In the genomic region with DNA sequence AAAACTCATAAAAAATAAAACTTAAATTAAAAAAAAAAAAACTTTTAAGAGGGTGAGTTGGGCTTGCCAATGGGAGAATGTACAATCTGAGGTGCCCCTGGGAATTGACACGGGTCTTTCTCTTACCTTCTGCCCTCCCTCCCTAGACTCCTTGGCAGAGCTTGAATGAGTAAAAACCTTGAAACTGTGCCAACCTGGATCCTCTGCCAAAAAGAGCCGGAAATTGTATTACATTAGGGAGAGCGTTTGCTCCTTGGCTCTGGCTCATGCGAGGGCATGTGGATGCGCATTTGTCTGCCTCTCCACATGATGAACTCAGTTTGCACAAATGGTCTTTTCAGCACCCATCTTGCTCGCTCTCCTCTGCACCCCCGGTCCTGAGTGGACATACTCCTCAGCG, we compare ENCODE assay signal across 7 mouse cellular contexts. TPM values are rescaled to one million over a fixed set of nuclear protein-coding genes. Genes with fewer than 3 reads are reported as not detected.
A peak's percentile ranks its signal among the peaks of the same experiment; 100 is the strongest.
DNase-seq lines count a peak whose midpoint lies in the region; ATAC-seq and TF ChIP-seq lines count a peak whose summit lies in the region.

No protein-coding gene starts in this region.

- H3K36me3 ChIP-seq in liver, postnatal 0 days (replicated peaks; ENCODE audit: insufficient read depth, low read length) = no peaks in the 10 kb centered on the region
- no peaks in the 10 kb centered on the region for H3K36me3 ChIP-seq in liver, embryonic 12.5 days
- H3K36me3 ChIP-seq in embryonic facial prominence, embryonic 15.5 days = no peaks in the 10 kb centered on the region

- DNase-seq in liver, postnatal 0 days = peak; percentile 31
- peak; percentile 86 to 87 for DNase-seq in adrenal gland, postnatal 36 days
- DNase-seq in lung, postnatal 14 days = peak; percentile 69
- no peak for DNase-seq in spleen, adult 12 weeks (ENCODE audit: low spot score)

- TF ChIP-seq EP300 in liver, postnatal 0 days (IDR thresholded peaks at IDR 0.05; ENCODE audit: low read depth) = no peak

- no peaks in the 10 kb centered on the region for H3K27me3 ChIP-seq in liver, postnatal 0 days (ENCODE audit: insufficient read depth, low read length)
- H3K27me3 ChIP-seq in liver, embryonic 12.5 days (replicated peaks) = no peaks in the 10 kb centered on the region
- no peaks in the 10 kb centered on the region for H3K27me3 ChIP-seq in embryonic facial prominence, embryonic 15.5 days

- H3K9ac ChIP-seq in liver, postnatal 0 days (replicated peaks) = no peak overlapping the region
- H3K9ac ChIP-seq in liver, embryonic 12.5 days = no peak overlapping the region
- no peak overlapping the region for H3K9ac ChIP-seq in embryonic facial prominence, embryonic 15.5 days

- TF ChIP-seq CTCF in liver, postnatal 0 days (IDR thresholded peaks at IDR 0.05; ENCODE audit: low read depth) = no peak

- WGBS in liver, postnatal 0 days (ENCODE audit: insufficient replicate concordance) = 75% methylated on average over 8 of the region's 8 CpGs
- WGBS in liver, embryonic 12.5 days (ENCODE audit: insufficient replicate concordance) = 80% methylated on average over 8 of the region's 8 CpGs
- 29% methylated on average over 8 of the region's 8 CpGs for WGBS in embryonic facial prominence, embryonic 15.5 days

- no peak overlapping the region for H3K4me3 ChIP-seq in liver, postnatal 0 days (ENCODE audit: low read depth, low read length)
- no peak overlapping the region for H3K4me3 ChIP-seq in liver, embryonic 12.5 days
- H3K4me3 ChIP-seq in embryonic facial prominence, embryonic 15.5 days (replicated peaks) = no peak overlapping the region

- no peaks in the 10 kb centered on the region for H3K9me3 ChIP-seq in liver, postnatal 0 days (ENCODE audit: low read length)
- H3K9me3 ChIP-seq in liver, embryonic 12.5 days (replicated peaks) = no peaks in the 10 kb centered on the region
- H3K9me3 ChIP-seq in embryonic facial prominence, embryonic 15.5 days (replicated peaks) = no peaks in the 10 kb centered on the region

- H3K27ac ChIP-seq in liver, postnatal 0 days (ENCODE audit: low read depth) = no peak overlapping the region
- no peak overlapping the region for H3K27ac ChIP-seq in liver, embryonic 12.5 days
- H3K27ac ChIP-seq in embryonic facial prominence, embryonic 15.5 days (replicated peaks) = peak overlapping the region; percentile 58

- H3K4me1 ChIP-seq in liver, postnatal 0 days (ENCODE audit: insufficient read depth) = no peaks in the 10 kb centered on the region
- H3K4me1 ChIP-seq in liver, embryonic 12.5 days = peaks cover 15% of the 10 kb centered on the region
- H3K4me1 ChIP-seq in embryonic facial prominence, embryonic 15.5 days = peaks cover 30% of the 10 kb centered on the region

- no peak overlapping the region for H3K4me2 ChIP-seq in liver, postnatal 0 days (ENCODE audit: low read depth, low read length)
- no peak overlapping the region for H3K4me2 ChIP-seq in liver, embryonic 12.5 days
- peak overlapping the region; percentile 18; the same call in 1 of the 2 replicates for H3K4me2 ChIP-seq in embryonic facial prominence, embryonic 15.5 days (replicated peaks)

- ATAC-seq in liver, postnatal 0 days = no peak
- no peak for ATAC-seq in liver, embryonic 12.5 days
- peak; percentile 25; the same call in 1 of the 2 replicates for ATAC-seq in embryonic facial prominence, embryonic 15.5 days (ENCODE audit: insufficient number of reproducible peaks, low FRiP score, low TSS enrichment, low read depth)
- no peak for ATAC-seq in erythroblast, adult 5-6 weeks (replicated peaks; ENCODE audit: low FRiP score, poor library complexity, severe bottlenecking)

RNA-seq across cellular contexts. Expression of a gene that starts 13.4 kb away (rescaled TPM):
- 8.3 and 8.4 TPM in 2 replicates for polyA plus RNA-seq in liver, postnatal 0 days (2015; fragmentation: Nextera tagmentation; extraction: Ambion mirVana)
- polyA plus RNA-seq in liver, embryonic 12.5 days (2016; fragmentation: Nextera tagmentation; extraction: Ambion mirVana) = 16.5 and 17.2 TPM in 2 replicates
- total RNA-seq in adrenal gland, postnatal 36 days (2021) = 1 to 10 TPM; 4.5 to 6.1 TPM
- 23.4 and 33.6 TPM in 2 replicates for polyA plus RNA-seq in embryonic facial prominence, embryonic 15.5 days (2015; fragmentation: Nextera tagmentation; extraction: Ambion mirVana)
- 10.2 and 15.0 TPM in 2 replicates for total RNA-seq in erythroblast, adult 5-6 weeks (2015; ENCODE audit: low replicate concordance)
- 10.7 and 17.1 TPM in 2 replicates for total RNA-seq in erythroblast, adult 5-6 weeks (2017; ENCODE audit: low replicate concordance)

RNA-seq across cellular contexts. Expression of a gene that starts 35.3 kb away (rescaled TPM):
- 17.0 and 18.4 TPM in 2 replicates for polyA plus RNA-seq in liver, postnatal 0 days (2015; fragmentation: Nextera tagmentation; extraction: Ambion mirVana)
- polyA plus RNA-seq in liver, embryonic 12.5 days (2016; fragmentation: Nextera tagmentation; extraction: Ambion mirVana) = 63.7 and 68.9 TPM in 2 replicates
- 10 to 100 TPM; 28.5 to 35.5 TPM for total RNA-seq in adrenal gland, postnatal 36 days (2021)
- polyA plus RNA-seq in embryonic facial prominence, embryonic 15.5 days (2015; fragmentation: Nextera tagmentation; extraction: Ambion mirVana) = 79.1 and 84.7 TPM in 2 replicates
- total RNA-seq in erythroblast, adult 5-6 weeks (2015; ENCODE audit: low replicate concordance) = 6.5 and 8.2 TPM in 2 replicates
- total RNA-seq in erythroblast, adult 5-6 weeks (2017; ENCODE audit: low replicate concordance) = 2.0 and 6.4 TPM in 2 replicates

RNA-seq across cellular contexts. Expression of a gene that starts 46.6 kb away (rescaled TPM):
- 26.2 and 29.1 TPM in 2 replicates for polyA plus RNA-seq in liver, postnatal 0 days (2015; fragmentation: Nextera tagmentation; extraction: Ambion mirVana)
- polyA plus RNA-seq in liver, embryonic 12.5 days (2016; fragmentation: Nextera tagmentation; extraction: Ambion mirVana) = 37.9 and 39.0 TPM in 2 replicates
- total RNA-seq in adrenal gland, postnatal 36 days (2021) = 10 to 100 TPM; 32.3 to 43.3 TPM
- polyA plus RNA-seq in embryonic facial prominence, embryonic 15.5 days (2015; fragmentation: Nextera tagmentation; extraction: Ambion mirVana) = 65.0 and 84.3 TPM in 2 replicates
- total RNA-seq in erythroblast, adult 5-6 weeks (2015; ENCODE audit: low replicate concordance) = 114 and 130 TPM in 2 replicates
- 192 and 196 TPM in 2 replicates for total RNA-seq in erythroblast, adult 5-6 weeks (2017; ENCODE audit: low replicate concordance)
